Mouse (Mus musculus) hindbrain, embryonic 11.5 days (tissue): ENCODE measurements around the gene Fam83g. TPM values are rescaled to one million over a fixed set of nuclear protein-coding genes. Genes with fewer than 3 reads are reported as not detected.
A peak's percentile ranks its signal among the peaks of the same experiment; 100 is the strongest.

Experiments used
- ATAC-seq: fragments of 200-750 bp; cut with Nextera tagmentation; 2 replicates; pipeline ENCODE4 v1.8.0; 2017; ENCODE audit warnings: mild to moderate bottlenecking, moderate TSS enrichment, moderate library complexity; ENCODE audit not compliant: low FRiP score
- DNase-seq: peaks from one replicate; pipeline ENCODE4 v3.0.0-alpha.2; 2015; ENCODE audit warnings: low spot score
- H3K27ac ChIP-seq: fragments of 300-500 bp; sonication (generic); 2 replicates; pipeline ENCODE4 v1.5.1; 2014; ENCODE audit warnings: mild to moderate bottlenecking, low read depth, low read length
- H3K27me3 ChIP-seq: fragments of 300-500 bp; sonication (generic); 2 replicates; pipeline ENCODE4 v1.6.1; 2014; ENCODE audit warnings: mild to moderate bottlenecking, low read length, moderate library complexity, mixed read lengths; ENCODE audit not compliant: control insufficient read depth, insufficient read depth
- H3K36me3 ChIP-seq: fragments of 300-500 bp; sonication (generic); 2 replicates; pipeline ENCODE4 v1.6.1; 2014; ENCODE audit warnings: mild to moderate bottlenecking, low read length, moderate library complexity, mixed read lengths; ENCODE audit not compliant: control insufficient read depth, insufficient read depth
- H3K4me1 ChIP-seq: fragments of 300-500 bp; sonication (generic); replicated peaks from 2 replicates; pipeline ENCODE4 v1.6.1; 2014; ENCODE audit warnings: low read length, mixed read lengths; ENCODE audit not compliant: control insufficient read depth, insufficient read depth
- H3K4me2 ChIP-seq: fragments of 300-500 bp; sonication (generic); replicated peaks from 2 replicates; pipeline ENCODE4 v1.6.1; 2014; ENCODE audit warnings: mild to moderate bottlenecking, low read depth, low read length
- H3K4me3 ChIP-seq: fragments of 300-500 bp; sonication (generic); 2 replicates; pipeline ENCODE4 v1.5.1; 2014; ENCODE audit warnings: low read depth, low read length
- H3K9ac ChIP-seq: fragments of 300-500 bp; sonication (generic); 2 replicates; pipeline ENCODE4 v1.6.1; 2014; ENCODE audit warnings: low read depth, low read length
- H3K9me3 ChIP-seq: fragments of 300-500 bp; sonication (generic); 2 replicates; pipeline ENCODE4 v1.6.1; 2016; ENCODE audit warnings: low read length; ENCODE audit not compliant: control insufficient read depth
- WGBS: fragments of 180-500 bp; shearing (Covaris S2); extraction: QIAGEN DNeasy Blood & Tissue Kit; methylation state at CpG from one replicate; pipeline ENCODE4 v1.1.7; 2014; 5-methylcytosine and 5-hydroxymethylcytosine counted together
- polyA plus RNA-seq: library from polyadenylated mRNA; unstranded; fragments of >200 nt; fragmentation: Nextera tagmentation; extraction: Ambion mirVana; gene quantifications from 2 replicates; pipeline ENCODE4 v1.2.1, GENCODE M21; 2014

Fam83g gene
- polyA plus RNA-seq, 1 experiment from 2014 or later: 0.31 TPM

DNA sequence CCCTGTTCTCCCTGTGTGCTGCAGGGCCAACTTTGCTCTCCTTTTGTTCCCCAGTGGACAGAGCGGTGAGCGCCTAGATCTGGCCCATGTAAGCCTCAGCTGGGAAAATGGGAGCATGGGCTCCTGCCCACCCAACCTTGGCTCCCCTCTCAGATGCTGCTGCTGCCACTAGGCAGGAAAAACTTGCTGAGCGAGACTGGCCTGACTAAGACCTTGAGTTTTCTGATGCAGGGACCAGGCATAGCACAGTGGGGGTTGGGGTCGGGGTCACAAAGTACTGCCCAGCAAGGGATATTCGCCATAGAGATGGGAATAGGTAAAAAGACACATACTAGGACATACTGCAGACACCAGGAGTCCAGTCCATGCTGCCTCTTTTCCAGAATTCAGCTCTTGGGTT is 16.6 kb upstream of the Fam83g start:
- Histone ChIP-seq H3K27ac (no peak overlapping the region), H3K4me3 (no peak overlapping the region), H3K27me3 (no peaks in the 10 kb centered on the region), H3K9me3 (no peaks in the 10 kb centered on the region), H3K4me2 (no peak overlapping the region), H3K9ac (no peak overlapping the region), H3K36me3 (no peaks in the 10 kb centered on the region), H3K4me1 (no peaks in the 10 kb centered on the region)
- no peak for ATAC-seq
- 77% methylated on average over 5 of the region's 5 CpGs for WGBS
- DNase-seq: no peak

DNA sequence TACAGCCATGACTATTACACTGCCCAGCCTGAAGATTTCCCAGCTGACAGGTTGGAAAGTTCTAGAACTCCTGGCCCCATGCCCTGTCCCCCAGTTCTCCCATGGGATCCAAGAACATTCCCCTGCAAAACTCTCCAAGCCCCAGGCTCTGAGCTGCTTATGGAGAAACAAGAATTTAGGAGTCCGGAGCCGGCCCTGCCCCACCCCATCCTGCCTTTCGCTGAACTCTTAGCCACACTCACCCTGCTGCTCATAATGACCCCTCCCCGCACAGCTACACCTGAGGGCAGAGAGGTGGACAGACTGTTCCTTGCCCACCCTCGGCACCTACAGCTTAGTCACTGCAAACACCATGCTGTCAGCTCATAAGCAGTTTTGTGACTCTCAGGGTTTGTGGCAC is 16.1 kb upstream of the Fam83g start:
- no peak for ATAC-seq

DNA sequence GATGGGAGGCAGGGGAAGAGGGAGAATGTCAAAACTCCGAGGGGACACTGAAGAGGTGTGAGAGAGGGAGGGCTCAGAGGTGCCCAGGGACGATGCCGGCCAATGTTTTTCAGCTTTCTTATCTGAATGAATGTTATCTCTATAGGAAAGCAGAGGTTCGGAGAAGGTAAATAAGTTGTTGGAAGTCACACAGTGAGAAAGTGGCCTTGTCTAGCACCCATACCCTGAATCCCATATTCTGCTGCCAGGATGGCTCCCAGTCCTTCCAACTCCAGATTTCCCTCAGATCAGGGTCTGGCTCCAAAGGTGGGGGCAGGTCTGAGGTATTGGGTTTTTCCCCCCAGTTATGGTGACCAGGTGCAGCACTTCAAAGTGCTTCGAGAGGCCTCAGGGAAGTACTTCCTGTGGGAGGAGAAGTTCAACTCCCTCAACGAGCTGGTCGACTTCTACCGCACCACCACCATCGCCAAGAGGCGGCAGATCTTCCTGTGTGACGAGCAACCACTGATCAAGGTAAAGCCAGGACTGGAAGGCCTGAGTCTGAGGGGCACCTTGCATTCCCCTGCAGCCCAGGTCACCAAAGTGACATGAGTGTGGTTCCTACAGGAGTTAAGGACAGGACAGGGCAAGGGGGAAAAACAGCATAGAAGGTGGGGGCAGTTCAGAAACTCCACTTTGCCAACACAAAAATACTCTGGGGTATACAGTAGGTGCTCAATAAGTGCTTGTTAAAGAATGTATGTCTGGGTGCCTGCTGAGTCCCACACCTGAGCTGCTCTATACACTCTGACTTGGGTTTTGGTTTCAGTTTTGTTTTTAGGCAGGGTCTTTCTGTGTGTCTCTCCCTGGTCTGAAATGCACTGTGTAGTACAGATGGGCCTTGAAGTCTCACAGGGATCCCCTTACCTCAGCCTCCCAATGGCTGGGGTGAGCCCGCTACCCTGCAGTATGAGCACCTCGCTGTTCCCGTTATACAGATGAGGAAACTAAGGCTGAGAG is 14.1 kb upstream of the Fam83g start:
- no peak overlapping the region for H3K4me2 ChIP-seq
- H3K27ac ChIP-seq: no peak overlapping the region
- DNase-seq (no peak), ATAC-seq (no peak)
- H3K4me3 ChIP-seq: no peak overlapping the region
- no peaks in the 10 kb centered on the region; the same call in 1 of the 2 replicates for H3K27me3 ChIP-seq
- WGBS: 80% methylated on average over 14 of the region's 14 CpGs
- no peak overlapping the region for H3K9ac ChIP-seq
- H3K9me3 ChIP-seq: no peaks in the 10 kb centered on the region
- H3K4me1 ChIP-seq: no peaks in the 10 kb centered on the region; the same call in 1 of the 2 replicates
- no peaks in the 10 kb centered on the region for H3K36me3 ChIP-seq

More for the DNA sequence above, 16.1 kb upstream of the Fam83g start:
- H3K36me3 ChIP-seq: no peaks in the 10 kb centered on the region
- H3K9me3 ChIP-seq: no peaks in the 10 kb centered on the region
- H3K4me3 ChIP-seq: no peak overlapping the region
- H3K9ac ChIP-seq: no peak overlapping the region
- no peaks in the 10 kb centered on the region for H3K4me1 ChIP-seq
- WGBS: 85% methylated on average over 5 of the region's 5 CpGs
- no peak overlapping the region for H3K4me2 ChIP-seq
- H3K27me3 ChIP-seq: no peaks in the 10 kb centered on the region; the same call in 1 of the 2 replicates
- no peak for DNase-seq
- no peak overlapping the region for H3K27ac ChIP-seq

DNA sequence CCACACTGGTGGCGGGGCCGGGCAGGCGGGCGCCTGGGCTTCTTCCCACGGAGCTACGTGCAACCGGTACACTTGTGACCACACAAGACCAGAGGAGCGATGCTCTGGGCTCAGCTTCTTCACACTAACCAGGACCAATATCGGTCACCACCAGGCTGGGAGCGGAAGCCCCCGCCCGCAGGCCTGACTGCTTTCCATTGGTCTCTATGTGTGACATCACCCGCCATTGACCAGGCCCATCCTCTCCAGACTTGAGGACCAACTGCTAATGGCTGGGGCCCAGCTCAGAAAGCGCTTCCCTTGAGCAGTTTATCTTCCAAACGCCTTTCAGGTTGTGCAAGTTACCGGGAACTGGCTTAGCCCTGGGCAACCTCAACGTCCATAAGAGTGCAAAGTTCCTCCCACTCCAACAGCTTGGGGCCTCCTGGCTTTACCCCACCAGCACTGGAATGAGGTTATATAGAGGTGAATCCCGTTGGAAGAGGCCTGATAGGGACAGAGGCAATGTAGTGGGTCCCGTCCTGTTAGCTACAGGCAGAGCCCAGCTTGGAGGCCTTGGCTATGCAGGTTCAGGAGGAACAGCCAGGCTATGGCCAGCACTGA is 12.0 kb upstream of the Fam83g start:
- Histone ChIP-seq H3K9me3 (no peaks in the 10 kb centered on the region), H3K4me1 (peaks cover 5% of the 10 kb centered on the region), H3K4me3 (no peak overlapping the region), H3K4me2 (no peak overlapping the region), H3K36me3 (no peaks in the 10 kb centered on the region), H3K27me3 (no peaks in the 10 kb centered on the region; the same call in 1 of the 2 replicates), H3K27ac (no peak overlapping the region), H3K9ac (no peak overlapping the region)
- ATAC-seq: no peak
- DNase-seq: no peak
- 65% methylated on average over 19 of the region's 19 CpGs for WGBS

GRCm38 (mm10) chr11:61673686-61674085 is 10.2 kb upstream of the Fam83g start:
- H3K9ac ChIP-seq: no peak overlapping the region
- peaks cover 5% of the 10 kb centered on the region for H3K4me1 ChIP-seq
- H3K27me3 ChIP-seq: no peaks in the 10 kb centered on the region; the same call in 1 of the 2 replicates
- no peaks in the 10 kb centered on the region for H3K36me3 ChIP-seq
- DNase-seq: peak; percentile 61
- H3K4me3 ChIP-seq: no peak overlapping the region
- 34% methylated on average over 8 of the region's 8 CpGs for WGBS
- no peak overlapping the region for H3K4me2 ChIP-seq
- H3K27ac ChIP-seq: no peak overlapping the region
- no peak for ATAC-seq
- no peaks in the 10 kb centered on the region for H3K9me3 ChIP-seq

- Histone ChIP-seq H3K4me2 (0 out of 2 replicates have a peak overlapping the region, but pooled peaks have one; percentile 11), H3K4me1 (peaks cover 5% of the 10 kb centered on the region), H3K36me3 (no peaks in the 10 kb centered on the region), H3K9ac (no peak overlapping the region), H3K9me3 (no peaks in the 10 kb centered on the region), H3K27me3 (no peaks in the 10 kb centered on the region; the same call in 1 of the 2 replicates), H3K4me3 (no peak overlapping the region), H3K27ac (no peak overlapping the region)
- 20% methylated on average over 19 of the region's 19 CpGs for WGBS
- ATAC-seq (peak; percentile 83), DNase-seq (no peak)
These were observed 9.6 kb upstream of the Fam83g start for GRCm38 (mm10) chr11:61674151-61674838.

GRCm38 (mm10) chr11:61674839-61675159 is 9.1 kb upstream of the Fam83g start:
- no peak overlapping the region for H3K9ac ChIP-seq
- no peak overlapping the region for H3K4me3 ChIP-seq
- DNase-seq (peak; percentile 88), ATAC-seq (peak; percentile 81)
- 4% methylated on average over 8 of the region's 8 CpGs for WGBS
- no peaks in the 10 kb centered on the region; the same call in 1 of the 2 replicates for H3K27me3 ChIP-seq
- H3K9me3 ChIP-seq: no peaks in the 10 kb centered on the region
- H3K4me1 ChIP-seq: peaks cover 5% of the 10 kb centered on the region
- H3K4me2 ChIP-seq: 0 out of 2 replicates have a peak overlapping the region, but pooled peaks have one; percentile 11
- H3K27ac ChIP-seq: no peak overlapping the region
- no peaks in the 10 kb centered on the region for H3K36me3 ChIP-seq

- Histone ChIP-seq H3K9ac (no peak overlapping the region), H3K4me3 (no peak overlapping the region), H3K4me2 (no peak overlapping the region), H3K27me3 (no peaks in the 10 kb centered on the region; the same call in 1 of the 2 replicates), H3K9me3 (no peaks in the 10 kb centered on the region), H3K36me3 (no peaks in the 10 kb centered on the region), H3K27ac (no peak overlapping the region), H3K4me1 (peaks cover 5% of the 10 kb centered on the region)
- DNase-seq: no peak
- no peak for ATAC-seq
- 55% methylated on average over 2 of the region's 2 CpGs for WGBS
These were observed 8.6 kb upstream of the Fam83g start for GRCm38 (mm10) chr11:61675332-61675731.
